Mouse (Mus musculus) lung, postnatal 36 days (tissue): ENCODE data around the gene Mak.
A peak's percentile ranks its signal among the peaks of the same experiment; 100 is the strongest.
"Not testable (repeated sequence)": the region's sequence is repeated elsewhere in the genome, so short reads cannot be mapped to it uniquely, and the experiment has no call there.

ENCODE experiments used
- DNase-seq: peaks from one replicate; pipeline ENCODE4 v3.0.0; 2022; ENCODE audit warnings: mixed read lengths

Mak gene

GRCm38 (mm10) chr13:40994487-40995263, 84.8 kb downstream of the Mak start:
- no peak for DNase-seq

GRCm38 (mm10) chr13:40988418-40988817, 91.1 kb downstream of the Mak start:
- DNase-seq: no peak

GRCm38 (mm10) chr13:40987608-40988303, 91.8 kb downstream of the Mak start:
- DNase-seq: not testable (repeated sequence)

- DNase-seq: no peak
These were observed 93.4 kb downstream of the Mak start for GRCm38 (mm10) chr13:40986081-40986480.

- no peak for DNase-seq
These were observed 96.7 kb downstream of the Mak start for GRCm38 (mm10) chr13:40982759-40983158.

DNA sequence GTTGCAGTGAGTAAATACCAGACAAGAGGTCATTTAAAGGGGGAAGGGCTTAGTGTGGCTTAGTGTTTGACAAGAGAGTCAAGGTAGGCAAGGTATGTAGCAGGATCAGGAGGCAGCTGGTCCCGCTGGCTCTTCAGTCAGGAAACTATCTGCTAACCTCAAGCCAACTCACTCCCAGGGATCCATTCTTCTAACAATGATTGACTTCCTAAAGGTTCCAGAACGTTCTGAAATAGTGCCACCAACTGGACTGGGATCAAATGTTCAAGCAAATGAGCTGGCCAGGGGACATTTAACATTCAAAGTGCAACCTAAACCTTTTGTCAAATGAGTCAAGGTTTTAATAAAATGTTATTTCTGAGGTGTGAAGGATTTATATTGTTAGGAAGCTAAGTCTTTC, 100.2 kb downstream of the Mak start:
- peak; percentile 71 for DNase-seq

DNA sequence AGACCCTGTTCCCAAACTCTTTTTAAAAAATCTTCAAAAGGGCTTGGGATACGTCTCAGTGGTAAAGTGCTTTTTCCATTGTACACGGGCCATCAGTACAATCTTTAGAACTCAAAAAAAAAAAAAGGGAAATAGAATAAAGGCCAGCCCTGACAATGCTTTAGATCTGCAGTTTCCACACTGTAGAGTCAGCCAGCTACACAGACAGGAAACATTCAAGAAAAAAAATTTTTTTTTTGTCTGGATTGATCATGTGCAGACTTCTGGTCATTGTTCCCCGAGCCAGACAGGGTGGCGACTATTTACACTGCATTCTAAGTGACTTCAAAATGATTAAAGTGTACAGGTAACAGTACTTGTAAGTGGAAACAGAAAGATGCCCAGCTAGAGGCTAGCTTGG, 100.9 kb downstream of the Mak start:
- DNase-seq: peak; percentile 55

DNA sequence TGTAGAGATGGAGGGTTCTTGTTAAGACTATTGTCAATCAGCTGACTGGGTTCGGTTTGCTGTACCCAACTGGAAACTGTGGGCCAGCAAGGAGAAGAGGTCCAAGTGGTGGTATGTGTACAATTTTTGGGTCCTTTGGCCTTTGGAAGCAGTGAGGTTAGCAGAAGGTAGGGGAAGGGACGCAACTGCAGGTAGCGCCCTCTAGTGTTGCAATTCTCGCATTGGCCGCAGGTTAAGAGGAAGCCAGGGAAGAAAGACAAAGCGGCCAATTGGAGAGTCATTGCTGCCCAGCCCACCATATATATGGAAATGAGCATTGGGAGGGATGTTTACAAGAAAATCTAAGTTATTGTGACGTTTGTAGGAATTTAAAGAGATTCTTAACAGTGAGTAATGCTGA, 101.9 kb downstream of the Mak start:
- peak; percentile 84 for DNase-seq
